Mouse (Mus musculus) testis, adult 2 months (tissue): ENCODE data around the gene Auts2. TPM values are rescaled to one million over a fixed set of nuclear protein-coding genes. Genes with fewer than 3 reads are reported as not detected.

ENCODE experiments used
- H3K27ac ChIP-seq: fragments of 200-500 bp; 2 replicates; pipeline ENCODE4 v1.5.1; 2012; ENCODE audit warnings: low read depth, low read length; ENCODE audit not compliant: control insufficient read depth, insufficient read depth
- H3K27me3 ChIP-seq: fragments of 200-500 bp; 2 replicates; pipeline ENCODE4 v1.6.1; 2012; ENCODE audit warnings: mild to moderate bottlenecking, low read length, moderate library complexity; ENCODE audit not compliant: control insufficient read depth, insufficient read depth
- H3K36me3 ChIP-seq: fragments of 200-500 bp; 2 replicates; pipeline ENCODE4 v1.6.1; 2012; ENCODE audit warnings: mild to moderate bottlenecking, low read length; ENCODE audit not compliant: control insufficient read depth, insufficient read depth
- H3K4me1 ChIP-seq: fragments of 200-500 bp; 2 replicates; pipeline ENCODE4 v1.6.1; 2012; ENCODE audit warnings: low read length; ENCODE audit not compliant: control insufficient read depth, insufficient read depth
- H3K4me3 ChIP-seq: fragments of 200-500 bp; 2 replicates; pipeline ENCODE4 v1.5.1; 2012; ENCODE audit warnings: low read depth, mild to moderate bottlenecking, low read length, moderate library complexity, mixed read lengths; ENCODE audit not compliant: control insufficient read depth
- CTCF ChIP-seq: fragments of 200-500 bp; IDR thresholded peaks from 2 replicates; pipeline ENCODE4 v1.5.1; 2012; ENCODE audit warnings: low read depth, mild to moderate bottlenecking, inconsistent platforms, low read length, moderate library complexity; ENCODE audit not compliant: control insufficient read depth, insufficient read depth, insufficient replicate concordance
- POLR2A ChIP-seq: fragments of 200-500 bp; IDR thresholded peaks from 2 replicates; pipeline ENCODE4 v1.6.1; 2012; ENCODE audit warnings: low read depth, mild to moderate bottlenecking, inconsistent platforms, low read length, moderate library complexity; ENCODE audit not compliant: control insufficient read depth
- polyA plus RNA-seq: library from polyadenylated mRNA; depleted of rRNA; stranded (reverse); fragments of >200 nt; gene quantifications from 2 replicates; pipeline ENCODE4 v1.2.3, GENCODE M21; 2012

Gene Auts2
- polyA plus RNA-seq, 1 experiment = 4.3 TPM

DNA sequence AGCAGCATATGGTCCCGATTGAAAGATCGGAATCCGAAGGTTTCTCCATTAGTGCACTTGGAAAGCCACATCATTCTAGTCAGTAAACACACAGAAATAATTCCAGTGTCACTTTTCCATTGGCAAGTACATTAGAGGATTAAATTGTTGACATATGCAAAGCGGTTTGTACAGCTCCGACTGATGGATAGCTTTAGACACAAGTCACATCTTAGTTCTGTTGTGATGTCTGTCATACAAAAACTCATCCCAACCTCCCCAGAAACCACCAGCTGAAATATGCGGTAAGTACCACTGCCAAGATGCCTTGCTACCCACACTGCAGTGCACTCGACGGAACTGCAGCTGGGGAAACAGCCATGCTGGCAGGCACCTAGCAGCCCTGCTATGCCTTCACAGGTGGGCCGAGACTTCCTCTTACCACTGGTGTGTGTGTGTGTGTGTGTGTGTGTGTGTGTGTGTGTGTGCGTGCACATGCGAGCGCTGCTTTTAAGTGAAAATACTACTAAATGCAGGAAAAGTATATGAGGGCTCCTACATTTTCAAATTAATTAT, 322.7 kb downstream of the Auts2 start:
- TF ChIP-seq POLR2A (no peak), CTCF (no peak)
- H3K36me3 ChIP-seq = no peaks in the 10 kb centered on the region
- no peak overlapping the region for H3K27ac ChIP-seq
- no peaks in the 10 kb centered on the region for H3K27me3 ChIP-seq
- no peaks in the 10 kb centered on the region for H3K4me1 ChIP-seq
- H3K4me3 ChIP-seq = no peak overlapping the region

DNA sequence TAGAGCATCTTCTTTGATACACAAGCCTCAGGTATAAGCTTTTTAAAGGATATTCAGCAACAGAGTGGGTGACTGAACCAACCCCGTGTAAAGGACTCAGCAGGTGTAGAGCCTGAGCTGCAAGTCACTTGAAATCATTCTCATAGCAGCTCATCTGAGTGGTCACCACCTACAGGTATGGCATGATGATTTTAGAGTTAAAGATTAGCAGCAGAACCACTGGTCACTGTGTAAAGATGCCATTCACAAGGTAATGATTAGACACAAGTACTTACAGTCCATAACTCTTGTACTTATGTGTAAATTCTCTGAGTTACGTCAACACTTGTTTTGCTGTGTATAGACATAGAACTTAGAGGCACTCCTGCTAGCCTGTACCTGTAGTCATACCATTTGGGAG, 327.0 kb downstream of the Auts2 start:
- Histone ChIP-seq H3K4me3 (no peak overlapping the region), H3K36me3 (no peaks in the 10 kb centered on the region), H3K27me3 (no peaks in the 10 kb centered on the region), H3K4me1 (no peaks in the 10 kb centered on the region), H3K27ac (no peak overlapping the region)
- no peak for TF ChIP-seq POLR2A
- no peak for TF ChIP-seq CTCF

DNA sequence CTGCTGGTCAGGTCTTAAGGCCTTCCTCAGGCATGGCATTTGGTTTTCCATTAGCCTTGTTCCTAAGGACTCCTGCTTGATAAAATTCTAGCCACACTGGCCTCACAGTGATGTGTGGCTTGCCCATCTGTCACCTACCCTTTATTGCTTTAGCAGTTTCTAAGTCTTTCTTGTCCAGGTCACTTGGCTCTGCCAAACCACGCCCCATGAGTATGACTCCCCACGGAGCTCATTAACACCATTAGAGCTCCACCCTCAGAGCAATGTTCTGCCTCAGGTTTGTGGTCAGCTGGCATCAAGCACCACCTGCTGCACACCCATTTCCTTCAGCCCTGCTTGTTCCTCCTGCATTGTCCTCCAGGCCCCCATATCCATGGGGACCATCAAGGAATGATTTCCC, 330.7 kb downstream of the Auts2 start:
- no peaks in the 10 kb centered on the region for H3K4me1 ChIP-seq
- TF ChIP-seq CTCF = no peak
- no peak for TF ChIP-seq POLR2A

DNA sequence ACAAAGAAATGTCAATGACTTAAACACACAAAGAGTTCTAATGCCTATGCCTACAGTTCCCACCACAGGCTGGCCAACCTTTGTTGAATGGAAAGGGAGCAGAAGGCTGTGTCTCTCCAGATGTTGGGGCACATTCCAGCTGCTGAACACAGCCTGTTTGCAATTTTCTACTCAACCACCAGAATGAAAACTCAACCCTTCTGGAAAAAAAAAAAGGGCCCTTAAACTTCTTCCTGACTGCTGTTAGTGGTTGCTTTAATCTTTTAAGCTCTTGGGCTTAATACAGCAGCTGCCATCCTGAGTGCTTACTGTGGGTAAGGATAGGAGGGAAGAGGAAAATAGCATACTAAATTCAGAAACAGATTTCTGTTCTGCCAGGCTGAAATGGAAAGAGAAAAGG, 333.4 kb downstream of the Auts2 start:
- H3K27ac ChIP-seq = no peak overlapping the region

More for the DNA sequence above, 330.7 kb downstream of the Auts2 start:
- H3K27me3 ChIP-seq = no peaks in the 10 kb centered on the region
- no peak overlapping the region for H3K4me3 ChIP-seq
- no peak overlapping the region for H3K27ac ChIP-seq
- H3K36me3 ChIP-seq = no peaks in the 10 kb centered on the region

DNA sequence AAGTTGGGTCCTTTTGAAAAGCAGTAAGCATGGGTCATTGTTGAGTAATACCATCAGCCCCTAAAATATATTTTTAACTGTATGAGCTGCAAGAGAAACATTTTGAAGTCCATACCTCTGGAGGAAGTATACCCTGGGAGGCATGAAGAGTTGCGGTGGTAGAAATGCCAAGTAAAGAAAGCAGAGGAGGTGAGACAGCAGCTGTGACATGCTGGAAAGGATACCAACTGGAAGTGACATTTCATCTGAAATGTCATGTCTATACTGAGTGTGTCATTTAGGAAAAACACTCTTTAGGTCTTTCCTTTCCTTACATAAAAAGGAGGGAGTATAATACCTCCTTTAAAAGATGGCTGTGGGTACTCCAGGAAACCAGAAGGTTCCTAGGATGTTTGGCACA, 336.9 kb downstream of the Auts2 start:
- no peak overlapping the region for H3K27ac ChIP-seq
- no peak overlapping the region for H3K4me3 ChIP-seq
- H3K27me3 ChIP-seq = no peaks in the 10 kb centered on the region
- no peaks in the 10 kb centered on the region for H3K36me3 ChIP-seq
- TF ChIP-seq POLR2A (no peak), CTCF (no peak)
- no peaks in the 10 kb centered on the region for H3K4me1 ChIP-seq

More for the DNA sequence above, 333.4 kb downstream of the Auts2 start:
- no peak for TF ChIP-seq POLR2A
- TF ChIP-seq CTCF = no peak
- Histone ChIP-seq H3K27me3 (no peaks in the 10 kb centered on the region), H3K36me3 (no peaks in the 10 kb centered on the region), H3K4me1 (no peaks in the 10 kb centered on the region), H3K4me3 (no peak overlapping the region)

DNA sequence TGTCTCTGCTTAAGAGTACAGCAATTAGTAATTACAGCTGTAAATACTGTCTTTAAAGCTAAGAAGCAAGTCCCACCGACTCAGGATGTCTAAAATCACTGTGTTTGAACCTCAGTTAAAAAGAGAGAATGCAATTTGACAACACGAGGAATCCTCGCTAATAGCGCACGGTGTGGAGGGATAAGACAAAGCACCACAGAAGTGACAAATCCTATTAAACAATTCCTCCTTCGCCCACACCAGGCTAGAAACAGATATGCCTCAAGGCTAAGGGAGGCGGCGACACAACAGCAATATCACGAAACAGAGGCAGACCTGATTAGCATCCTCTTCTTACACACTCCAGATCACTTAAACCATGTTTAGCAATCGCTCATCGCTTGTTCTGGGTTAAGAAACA, 339.3 kb downstream of the Auts2 start:
- no peak overlapping the region for H3K27ac ChIP-seq
- no peak overlapping the region for H3K4me3 ChIP-seq
- H3K36me3 ChIP-seq = no peaks in the 10 kb centered on the region
- no peak for TF ChIP-seq POLR2A
- TF ChIP-seq CTCF = no peak
- H3K27me3 ChIP-seq = no peaks in the 10 kb centered on the region
- no peaks in the 10 kb centered on the region for H3K4me1 ChIP-seq

DNA sequence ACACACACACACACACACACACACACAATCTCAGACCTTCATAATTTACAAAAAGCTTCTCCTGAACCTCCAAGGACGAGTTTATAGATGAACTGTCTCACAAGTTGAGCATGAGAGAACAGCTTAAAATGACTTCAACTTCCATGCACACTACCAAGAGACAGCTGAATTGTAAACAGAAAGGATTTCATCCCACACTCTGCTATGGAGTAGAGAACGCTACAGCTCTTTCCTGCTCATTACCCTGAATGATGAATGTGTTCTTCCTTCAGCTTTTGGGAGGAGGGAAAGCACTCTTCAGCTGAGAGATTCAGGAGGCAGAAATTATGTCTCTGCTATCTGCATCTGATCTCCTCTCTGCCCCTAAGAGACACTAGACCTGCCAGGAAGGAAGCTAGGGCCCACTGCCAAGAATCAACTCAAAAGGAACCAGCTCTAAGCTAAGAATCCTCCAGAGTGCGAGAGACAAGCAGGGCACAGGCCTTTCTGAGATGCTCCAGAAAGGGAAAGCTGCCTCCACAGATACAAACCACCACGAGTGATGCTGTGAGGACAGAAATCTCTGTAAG, 342.0 kb downstream of the Auts2 start:
- Histone ChIP-seq H3K4me1 (no peaks in the 10 kb centered on the region), H3K36me3 (no peaks in the 10 kb centered on the region), H3K27me3 (no peaks in the 10 kb centered on the region), H3K27ac (no peak overlapping the region), H3K4me3 (no peak overlapping the region)
- no peak for TF ChIP-seq POLR2A
- no peak for TF ChIP-seq CTCF

DNA sequence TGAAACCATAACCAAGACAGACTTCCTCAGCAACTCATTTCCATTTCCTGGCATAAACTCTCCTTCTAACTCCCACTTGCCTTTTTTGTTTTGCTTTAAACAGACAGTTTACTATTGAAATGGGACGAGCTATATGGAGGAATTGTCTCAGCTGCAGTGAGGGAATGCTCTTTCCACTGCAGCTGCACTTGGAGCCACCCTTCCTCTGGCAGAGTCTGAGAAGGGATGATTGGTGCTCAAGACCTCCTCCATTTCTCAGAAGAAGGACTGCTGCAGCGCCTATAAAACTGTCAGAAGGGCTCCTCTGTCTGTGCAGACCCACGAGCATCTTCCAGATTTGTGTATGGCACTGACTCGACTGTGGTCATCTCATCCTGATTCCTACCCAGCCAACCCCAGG, 342.5 kb downstream of the Auts2 start:
- no peaks in the 10 kb centered on the region for H3K27me3 ChIP-seq
- no peak overlapping the region for H3K27ac ChIP-seq
- H3K4me1 ChIP-seq = no peaks in the 10 kb centered on the region
- H3K36me3 ChIP-seq = no peaks in the 10 kb centered on the region
- no peak for TF ChIP-seq CTCF
- no peak overlapping the region for H3K4me3 ChIP-seq
